Mouse (Mus musculus): ENCODE measurements around the gene Tmem123.

DNA sequence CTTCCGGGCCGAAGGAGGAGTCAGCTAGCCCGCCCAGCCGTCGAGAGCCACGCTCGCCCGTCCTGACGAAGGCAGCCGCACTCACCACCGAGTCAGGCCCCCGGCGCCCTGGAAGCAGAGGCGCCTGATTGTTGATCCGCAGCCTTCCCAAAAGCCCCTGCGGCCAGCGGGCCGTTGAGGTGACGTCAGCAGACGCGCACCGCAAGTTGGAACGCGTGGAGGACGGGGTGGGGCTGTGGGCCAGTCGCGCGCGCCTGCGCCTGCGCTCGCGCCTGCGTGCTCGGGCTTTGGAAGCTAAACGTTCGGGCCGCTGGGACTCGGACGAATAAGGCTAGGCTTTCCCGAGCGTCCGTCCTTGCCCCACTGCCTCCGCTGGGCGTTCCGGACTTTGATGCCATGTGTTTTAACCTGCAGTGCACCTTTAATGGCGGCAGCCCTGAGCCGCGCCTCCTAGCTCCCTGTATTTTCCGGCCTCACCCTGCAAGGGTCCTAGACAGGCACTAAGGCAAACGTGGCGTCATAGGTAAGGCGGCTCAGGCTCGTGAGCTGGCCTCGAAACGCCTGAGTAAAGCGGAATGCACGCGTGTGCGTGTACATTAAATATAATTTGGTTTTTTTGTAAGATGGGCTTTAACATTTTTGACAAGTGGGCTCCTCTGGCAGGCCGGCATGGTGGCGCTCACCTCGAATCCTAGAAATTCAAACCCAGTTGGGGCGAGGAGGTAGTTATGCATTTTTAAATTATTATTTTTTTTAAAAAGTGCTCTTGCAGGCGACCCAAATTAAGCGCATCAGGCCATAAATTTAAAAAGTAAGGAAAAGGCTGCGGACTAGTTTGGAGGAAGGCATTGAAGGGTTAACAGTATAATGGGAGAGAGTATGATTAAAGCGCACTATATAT, 73.3 kb downstream of the Tmem123 start, which contains the start of gene Birc2:
- TF ChIP-seq CTCF (IDR thresholded peaks at IDR 0.05 in 2 of 3, conservative IDR thresholded peaks at IDR 0.05 in 1 of 3; ENCODE audit: control insufficient read depth in 1 of 3, insufficient read depth in 1 of 3, low read depth in 2 of 3, low read length in 3 of 3, poor library complexity in 1 of 3, severe bottlenecking in 1 of 3) (no peak), HCFC1 (IDR thresholded peaks at IDR 0.05; ENCODE audit: low read depth, low read length) (peak; percentile 93), RAD21 (IDR thresholded peaks at IDR 0.05; ENCODE audit: low read depth, low read length) (no peak), MAX (IDR thresholded peaks at IDR 0.05; ENCODE audit: low read length) (peak; percentile 94), MYC (IDR thresholded peaks at IDR 0.05; ENCODE audit: low read depth, low read length) (peak; percentile 98), USF1 (IDR thresholded peaks at IDR 0.05; ENCODE audit: low read depth, low read length) (peak; percentile 48; the same call in 1 of the 2 replicates), SIN3A (IDR thresholded peaks at IDR 0.05; ENCODE audit: low read length) (peak; percentile 80), MAZ (IDR thresholded peaks at IDR 0.05; ENCODE audit: low read depth, low read length) (no peak; the same call in 1 of the 2 replicates), ZNF384 (IDR thresholded peaks at IDR 0.05; ENCODE audit: low read depth, low read length) (no peak), GATA1 (IDR thresholded peaks at IDR 0.05; ENCODE audit: low read depth, low read length) (no peak)
